Mouse (Mus musculus) hindbrain, embryonic 10.5 days (tissue): ENCODE measurements around the gene Gm49373. TPM values are rescaled to one million over a fixed set of nuclear protein-coding genes. Genes with fewer than 3 reads are reported as not detected.

Source experiments
- DNase-seq: peaks from one replicate; pipeline ENCODE4 v3.0.0-alpha.2; 2017; ENCODE audit warnings: low spot score
- H3K27ac ChIP-seq: fragments of 300-500 bp; sonication (generic); 2 replicates; pipeline ENCODE4 v1.5.1; 2016; ENCODE audit warnings: mild to moderate bottlenecking, moderate library complexity
- H3K27me3 ChIP-seq: fragments of 300-500 bp; sonication (generic); 2 replicates; pipeline ENCODE4 v1.6.1; 2016; ENCODE audit warnings: mild to moderate bottlenecking; ENCODE audit not compliant: poor library complexity, insufficient read depth, severe bottlenecking
- H3K36me3 ChIP-seq: fragments of 300-500 bp; sonication (generic); 2 replicates; pipeline ENCODE4 v1.6.1; 2016; ENCODE audit warnings: mild to moderate bottlenecking, moderate library complexity
- H3K4me1 ChIP-seq: fragments of 300-500 bp; sonication (generic); replicated peaks from 2 replicates; pipeline ENCODE4 v1.6.1; 2016; ENCODE audit warnings: mild to moderate bottlenecking
- H3K4me3 ChIP-seq: fragments of 300-500 bp; sonication (generic); 2 replicates; pipeline ENCODE4 v1.5.1; 2016; ENCODE audit warnings: mild to moderate bottlenecking, moderate library complexity
- H3K9me3 ChIP-seq: fragments of 300-500 bp; sonication (generic); 2 replicates; pipeline ENCODE4 v1.6.1; 2016; ENCODE audit warnings: mild to moderate bottlenecking, moderate library complexity
- WGBS: fragments of 180-500 bp; shearing (Covaris S2); methylation state at CpG from one replicate; pipeline ENCODE4 v1.1.7; 2016; 5-methylcytosine and 5-hydroxymethylcytosine counted together
- polyA plus RNA-seq: library from polyadenylated mRNA; unstranded; fragments of >200 nt; fragmentation: Nextera tagmentation; extraction: Ambion mirVana; gene quantifications from 2 replicates; pipeline ENCODE4 v1.2.1, GENCODE M21; 2016

Gene Gm49373
- polyA plus RNA-seq, 1 experiment from 2014 or later = 1.0 TPM

- no peak overlapping the region for H3K27ac ChIP-seq
- peak overlapping the region; percentile 55 for H3K4me3 ChIP-seq
- H3K4me1 ChIP-seq = peaks cover 75% of the 10 kb centered on the region
- H3K36me3 ChIP-seq = no peaks in the 10 kb centered on the region
- WGBS = under 1% methylated on average over 36 of the region's 36 CpGs
- no peaks in the 10 kb centered on the region for H3K9me3 ChIP-seq
- peaks cover 100% of the 10 kb centered on the region for H3K27me3 ChIP-seq
- peak; percentile 65 for DNase-seq
Measured at GRCm38 (mm10) chr9:21031251-21031895, 41.5 kb downstream of the Gm49373 start.

- Histone ChIP-seq H3K27me3 (peaks cover 100% of the 10 kb centered on the region), H3K36me3 (no peaks in the 10 kb centered on the region), H3K4me1 (peaks cover 70% of the 10 kb centered on the region), H3K27ac (no peak overlapping the region), H3K4me3 (peak overlapping the region; percentile 55), H3K9me3 (no peaks in the 10 kb centered on the region)
- peak; percentile 83 for DNase-seq
- WGBS = under 1% methylated on average over 13 of the region's 13 CpGs
Measured at GRCm38 (mm10) chr9:21030781-21031250, 42.1 kb downstream of the Gm49373 start.

GRCm38 (mm10) chr9:21030055-21030600 lies 42.8 kb downstream of the Gm49373 start:
- DNase-seq = no peak
- Histone ChIP-seq H3K9me3 (no peaks in the 10 kb centered on the region), H3K4me1 (peaks cover 64% of the 10 kb centered on the region), H3K4me3 (peak overlapping the region; percentile 55), H3K27ac (no peak overlapping the region; the same call in 1 of the 2 replicates), H3K27me3 (peaks cover 100% of the 10 kb centered on the region), H3K36me3 (no peaks in the 10 kb centered on the region)
- 20% methylated on average over 22 of the region's 22 CpGs for WGBS

GRCm38 (mm10) chr9:21029291-21030054 lies 43.4 kb downstream of the Gm49373 start, which contains the start of gene Icam4:
Gene Icam4 (plus strand): TSS chr9:21029373.
- no peaks in the 10 kb centered on the region for H3K9me3 ChIP-seq
- H3K4me3 ChIP-seq = peak within 1 kb of the TSS; percentile 55
- H3K36me3 ChIP-seq = no peaks in the 10 kb centered on the region
- peaks cover 58% of the 10 kb centered on the region for H3K4me1 ChIP-seq
- 2% methylated on average over 37 of the region's 37 CpGs for WGBS
- DNase-seq = peak; percentile 83
- H3K27ac ChIP-seq = peak within 1 kb of the TSS; percentile 75
- H3K27me3 ChIP-seq = peaks cover 95% of the 10 kb centered on the region

- H3K27me3 ChIP-seq = peaks cover 87% of the 10 kb centered on the region
- 0 out of 2 replicates have a peak overlapping the region, but pooled peaks have one; percentile 55 for H3K4me3 ChIP-seq
- no peaks in the 10 kb centered on the region for H3K9me3 ChIP-seq
- 71% methylated on average over 6 of the region's 6 CpGs for WGBS
- peaks cover 55% of the 10 kb centered on the region for H3K4me1 ChIP-seq
- no peaks in the 10 kb centered on the region for H3K36me3 ChIP-seq
- 0 out of 2 replicates have a peak overlapping the region, but pooled peaks have one; percentile 75 for H3K27ac ChIP-seq
- no peak for DNase-seq
Measured at GRCm38 (mm10) chr9:21028560-21029110, 44.3 kb downstream of the Gm49373 start.

GRCm38 (mm10) chr9:21027774-21028290 lies 45.1 kb downstream of the Gm49373 start:
- WGBS = 56% methylated on average over 8 of the region's 8 CpGs
- DNase-seq = no peak

GRCm38 (mm10) chr9:21026849-21027248 lies 46.0 kb downstream of the Gm49373 start:
- peaks cover 37% of the 10 kb centered on the region for H3K4me1 ChIP-seq
- peaks cover 69% of the 10 kb centered on the region for H3K27me3 ChIP-seq
- peak overlapping the region; percentile 36; the same call in 1 of the 2 replicates for H3K27ac ChIP-seq
- no peaks in the 10 kb centered on the region for H3K9me3 ChIP-seq
- WGBS = 80% methylated on average over 12 of the region's 12 CpGs
- no peak overlapping the region for H3K4me3 ChIP-seq
- no peaks in the 10 kb centered on the region for H3K36me3 ChIP-seq
- no peak for DNase-seq

More at GRCm38 (mm10) chr9:21027774-21028290, 45.1 kb downstream of the Gm49373 start:
- Histone ChIP-seq H3K27ac (no peak overlapping the region), H3K27me3 (peaks cover 79% of the 10 kb centered on the region), H3K9me3 (no peaks in the 10 kb centered on the region), H3K4me1 (peaks cover 47% of the 10 kb centered on the region), H3K4me3 (no peak overlapping the region), H3K36me3 (no peaks in the 10 kb centered on the region)

- no peak for DNase-seq
- Histone ChIP-seq H3K27ac (no peak overlapping the region), H3K27me3 (peaks cover 55% of the 10 kb centered on the region), H3K4me3 (no peak overlapping the region), H3K36me3 (no peaks in the 10 kb centered on the region), H3K9me3 (no peaks in the 10 kb centered on the region), H3K4me1 (peaks cover 22% of the 10 kb centered on the region)
- WGBS = 72% methylated on average over 19 of the region's 19 CpGs
Measured at GRCm38 (mm10) chr9:21025258-21025810, 47.6 kb downstream of the Gm49373 start.

- H3K27ac ChIP-seq = no peak overlapping the region
- no peaks in the 10 kb centered on the region for H3K36me3 ChIP-seq
- peaks cover 46% of the 10 kb centered on the region for H3K27me3 ChIP-seq
- WGBS = 84% methylated on average over 1 of the region's 1 CpGs
- no peaks in the 10 kb centered on the region for H3K9me3 ChIP-seq
- no peak overlapping the region for H3K4me3 ChIP-seq
- H3K4me1 ChIP-seq = 0 out of 2 replicates have a peak, but pooled peaks cover 5% of the 10 kb centered on the region
- no peak for DNase-seq
Measured at GRCm38 (mm10) chr9:21022726-21023125, 50.2 kb downstream of the Gm49373 start.

- DNase-seq = no peak
- Histone ChIP-seq H3K4me1 (0 out of 2 replicates have a peak, but pooled peaks cover 4% of the 10 kb centered on the region), H3K9me3 (no peaks in the 10 kb centered on the region), H3K36me3 (no peaks in the 10 kb centered on the region), H3K27ac (no peak overlapping the region), H3K4me3 (no peak overlapping the region), H3K27me3 (peaks cover 46% of the 10 kb centered on the region)
- 61% methylated on average over 6 of the region's 6 CpGs for WGBS
Measured at GRCm38 (mm10) chr9:21022288-21022687, 50.6 kb downstream of the Gm49373 start.

- Histone ChIP-seq H3K36me3 (no peaks in the 10 kb centered on the region), H3K27me3 (peaks cover 46% of the 10 kb centered on the region), H3K4me3 (no peak overlapping the region), H3K4me1 (peaks cover under 1% of the 10 kb centered on the region; the same call in 1 of the 2 replicates), H3K9me3 (no peaks in the 10 kb centered on the region), H3K27ac (no peak overlapping the region)
- DNase-seq = no peak
- 71% methylated on average over 3 of the region's 3 CpGs for WGBS
Measured at GRCm38 (mm10) chr9:21021363-21021762, 51.5 kb downstream of the Gm49373 start.

GRCm38 (mm10) chr9:21018600-21018999 lies 54.3 kb downstream of the Gm49373 start:
- WGBS = 78% methylated on average over 2 of the region's 2 CpGs
- Histone ChIP-seq H3K4me1 (peaks cover 15% of the 10 kb centered on the region), H3K27me3 (peaks cover 60% of the 10 kb centered on the region), H3K36me3 (no peaks in the 10 kb centered on the region), H3K4me3 (no peak overlapping the region), H3K9me3 (no peaks in the 10 kb centered on the region), H3K27ac (no peak overlapping the region)
- DNase-seq = no peak
